Mouse (Mus musculus) c-Kit-negative CD71-positive TER-119-positive erythroid progenitor cells, embryonic 14.5 days (primary cell): Measurements from ENCODE around the gene Cmc1.
"Not testable (repeated sequence)": the region's sequence is repeated elsewhere in the genome, so short reads cannot be mapped to it uniquely, and the experiment has no call there.

Experiments
- DNase-seq: peaks from one replicate; pipeline ENCODE4 v3.0.0-alpha.2; 2013; ENCODE audit warnings: low read depth, low spot score

Gene Cmc1

GRCm38 (mm10) chr9:118140356-118140755, 9.6 kb downstream of the Cmc1 start:
- DNase-seq: not testable (repeated sequence)

GRCm38 (mm10) chr9:118110360-118110710, 39.6 kb downstream of the Cmc1 start:
- DNase-seq: no peak

- DNase-seq: no peak
Observed at GRCm38 (mm10) chr9:118109697-118110359, 40.1 kb downstream of the Cmc1 start.

DNA sequence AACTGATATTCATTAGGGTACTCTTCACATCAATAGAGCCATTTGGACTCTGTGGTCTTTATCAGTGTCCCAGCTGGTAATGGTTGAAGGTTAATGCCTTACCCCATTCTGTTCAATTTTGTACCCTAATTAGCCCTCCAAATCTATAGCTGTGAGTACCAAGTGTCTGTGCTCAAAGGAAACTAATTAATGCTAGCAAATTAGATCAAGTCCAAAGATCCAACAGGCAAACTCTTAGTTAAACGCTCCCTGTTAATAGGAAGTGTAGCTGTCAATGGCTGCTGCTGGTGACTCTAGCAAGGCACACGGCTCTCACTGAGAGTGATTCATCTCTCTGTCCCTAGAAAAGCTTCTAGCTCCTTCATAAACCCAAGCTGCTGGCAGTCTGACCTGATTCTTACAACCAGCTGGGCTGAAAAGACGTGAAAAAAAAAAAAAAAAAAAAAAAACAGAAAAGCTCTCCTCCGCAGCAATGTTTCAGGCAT, 41.4 kb downstream of the Cmc1 start:
- no peak for DNase-seq

DNA sequence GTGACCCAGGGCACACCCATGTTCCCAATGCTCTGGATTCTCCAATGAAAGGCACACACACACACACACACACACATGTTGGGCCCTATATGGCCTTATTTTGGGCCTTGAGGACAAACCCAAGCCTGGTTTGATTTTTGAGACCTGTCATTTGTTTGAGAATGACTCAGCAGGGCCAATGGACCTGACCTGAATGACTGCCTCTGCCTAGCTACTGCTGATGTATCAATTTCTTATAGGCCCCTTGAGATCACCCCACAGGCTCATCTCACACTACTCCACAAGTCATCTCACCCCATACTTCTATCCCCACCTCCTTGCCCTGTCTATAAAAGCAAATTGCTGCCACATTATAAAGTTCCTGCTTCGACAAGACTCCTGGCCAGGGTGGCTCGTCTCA, 48.2 kb downstream of the Cmc1 start:
- DNase-seq: no peak

DNA sequence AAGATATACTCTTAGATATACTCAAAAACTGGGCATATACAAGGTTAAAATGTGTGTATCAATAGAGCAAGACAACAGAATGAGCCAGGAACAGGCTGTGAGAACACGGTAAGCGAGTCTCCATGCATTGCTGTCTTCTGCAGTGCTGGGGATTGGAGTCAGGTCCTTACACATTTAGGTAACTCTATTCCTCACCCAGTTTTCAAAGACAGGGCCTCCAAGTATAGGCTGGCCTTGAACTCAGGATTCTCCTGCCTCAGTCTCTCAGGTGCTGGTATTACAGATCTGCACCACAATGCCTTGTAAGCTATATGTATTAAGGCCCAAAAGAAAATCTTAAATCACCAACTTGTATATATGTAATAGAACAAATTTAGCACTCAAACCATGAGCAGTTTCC, 49.5 kb downstream of the Cmc1 start:
- no peak for DNase-seq

GRCm38 (mm10) chr9:118099395-118099794, 50.6 kb downstream of the Cmc1 start:
- DNase-seq: no peak

DNA sequence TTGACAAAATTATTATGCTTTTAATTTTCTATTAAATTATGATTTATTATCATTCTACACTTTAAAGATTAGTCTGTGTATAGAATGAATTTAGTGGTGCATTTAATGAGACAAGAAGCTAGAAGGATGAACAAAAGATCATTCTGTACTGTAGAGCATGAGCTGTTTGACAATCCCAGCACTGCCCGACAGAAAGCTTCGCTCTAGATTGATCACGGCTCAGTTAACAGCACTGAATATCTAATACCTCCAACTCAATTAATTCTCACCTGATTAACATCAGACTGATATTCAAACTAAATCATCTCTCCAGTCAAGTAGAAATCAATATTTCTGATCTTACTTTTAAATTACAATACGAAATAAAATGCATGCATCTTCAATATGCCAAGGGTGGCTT, 66.1 kb downstream of the Cmc1 start:
- DNase-seq: no peak

GRCm38 (mm10) chr9:118082575-118083431, 67.2 kb downstream of the Cmc1 start:
- DNase-seq: no peak

- no peak for DNase-seq
Observed at GRCm38 (mm10) chr9:118073358-118073757, 76.6 kb downstream of the Cmc1 start.

GRCm38 (mm10) chr9:118072101-118072500, 77.9 kb downstream of the Cmc1 start:
- DNase-seq: peak; percentile 21

- DNase-seq: no peak
Observed at GRCm38 (mm10) chr9:118071337-118071736, 78.6 kb downstream of the Cmc1 start.

DNA sequence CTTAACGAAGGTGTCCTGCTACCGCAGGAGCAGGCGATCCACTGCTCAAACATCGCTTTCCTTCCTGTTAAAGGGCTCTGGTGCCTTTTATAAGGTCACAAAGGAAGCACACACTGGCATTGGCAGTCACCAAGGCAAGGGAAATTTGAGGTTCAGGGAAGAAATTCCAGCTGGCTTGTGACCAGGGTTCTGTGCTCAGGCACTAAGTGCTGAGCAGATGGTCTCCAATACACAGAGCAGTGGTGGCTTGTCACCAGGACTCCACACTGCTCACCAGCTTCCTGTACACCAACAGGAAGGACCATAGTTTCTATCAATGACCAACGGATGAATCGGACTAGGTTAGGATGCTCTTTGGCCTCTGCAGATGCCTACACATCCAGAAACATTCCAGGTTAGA, 79.5 kb downstream of the Cmc1 start:
- no peak for DNase-seq

DNA sequence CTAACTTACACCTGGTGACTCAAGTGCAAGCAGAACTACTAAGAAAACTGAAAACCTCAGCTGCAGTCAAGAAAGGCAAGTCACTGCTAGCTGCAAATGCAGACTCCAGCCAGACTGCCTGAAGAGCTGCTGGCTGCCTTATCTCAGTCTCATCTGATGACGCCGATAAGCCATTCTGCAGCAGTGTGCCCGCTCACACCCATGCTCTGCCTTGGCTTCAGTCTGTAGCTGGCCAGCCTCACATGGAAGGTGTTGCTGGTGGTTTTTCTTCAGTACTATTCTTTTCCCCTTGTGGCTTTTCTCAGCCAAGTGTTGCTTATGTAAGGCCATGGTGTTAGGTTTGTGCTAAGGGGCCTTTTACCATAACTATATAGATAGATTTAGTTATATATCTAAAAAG, 90.9 kb downstream of the Cmc1 start:
- no peak for DNase-seq

GRCm38 (mm10) chr9:118053286-118053685, 96.7 kb downstream of the Cmc1 start:
- no peak for DNase-seq

DNA sequence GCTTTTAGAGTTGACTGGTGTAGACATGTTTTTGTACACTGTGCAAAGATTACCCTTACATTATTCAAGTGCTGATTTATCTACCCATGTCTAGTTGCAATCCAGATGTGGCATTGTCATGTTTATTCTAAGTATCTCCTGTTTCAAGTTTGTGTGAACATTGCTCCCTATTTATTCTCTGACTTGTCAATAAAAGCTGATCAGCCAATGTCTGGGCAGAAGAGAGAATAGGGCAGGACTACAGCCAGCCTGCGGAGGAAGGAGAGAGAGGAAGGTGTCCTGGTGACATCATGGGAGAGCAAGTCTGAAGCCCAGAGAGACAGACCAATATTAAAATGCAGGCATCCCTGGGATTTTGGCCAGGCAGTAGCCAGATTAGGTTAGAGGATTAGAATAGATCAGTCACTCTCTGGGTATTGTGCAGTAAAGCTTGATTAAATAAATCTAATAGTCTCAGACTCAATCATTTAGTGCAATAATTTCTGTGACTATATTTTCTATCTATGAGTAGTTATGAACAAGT, 104.9 kb downstream of the Cmc1 start:
- DNase-seq: no peak

GRCm38 (mm10) chr9:118043581-118043980, 106.4 kb downstream of the Cmc1 start:
- DNase-seq: no peak

- DNase-seq: no peak
Observed at GRCm38 (mm10) chr9:118042738-118043137, 107.2 kb downstream of the Cmc1 start.

- DNase-seq: no peak
Observed at GRCm38 (mm10) chr9:118041646-118042045, 108.3 kb downstream of the Cmc1 start.

DNA sequence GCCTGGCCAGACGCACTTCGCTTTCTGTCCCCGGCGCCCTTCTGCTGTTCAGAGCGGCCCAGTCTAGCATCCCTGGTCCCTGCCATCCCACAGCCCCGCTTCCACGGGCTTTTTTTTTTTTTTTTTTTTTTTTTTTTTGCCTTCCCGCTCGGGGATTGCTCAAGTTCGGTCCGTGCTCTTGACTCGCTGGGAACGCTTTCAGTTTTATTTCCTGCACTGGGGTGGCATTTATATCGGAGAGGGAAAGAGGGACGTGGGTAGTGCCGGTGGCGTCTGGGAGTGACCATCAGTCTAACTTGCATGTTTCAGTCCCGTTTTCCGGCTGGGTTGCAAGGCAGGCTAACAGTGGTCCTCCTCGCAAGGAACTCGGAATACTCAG, 109.0 kb downstream of the Cmc1 start:
- peak; percentile 20 for DNase-seq

GRCm38 (mm10) chr9:118040218-118041021, 109.6 kb downstream of the Cmc1 start, which contains the start of gene Azi2:
Azi2 (plus strand) TSS chr9:118040499.
- peak; percentile 96 for DNase-seq

GRCm38 (mm10) chr9:118034990-118035389, 115.0 kb downstream of the Cmc1 start:
- DNase-seq: no peak
